Mouse (Mus musculus): ENCODE data around the gene Lhx4. TPM values are rescaled to one million over a fixed set of nuclear protein-coding genes. Genes with fewer than 3 reads are reported as not detected.

Gene Lhx4
- total and polyA plus RNA-seq, 3 experiments = not detected

DNA sequence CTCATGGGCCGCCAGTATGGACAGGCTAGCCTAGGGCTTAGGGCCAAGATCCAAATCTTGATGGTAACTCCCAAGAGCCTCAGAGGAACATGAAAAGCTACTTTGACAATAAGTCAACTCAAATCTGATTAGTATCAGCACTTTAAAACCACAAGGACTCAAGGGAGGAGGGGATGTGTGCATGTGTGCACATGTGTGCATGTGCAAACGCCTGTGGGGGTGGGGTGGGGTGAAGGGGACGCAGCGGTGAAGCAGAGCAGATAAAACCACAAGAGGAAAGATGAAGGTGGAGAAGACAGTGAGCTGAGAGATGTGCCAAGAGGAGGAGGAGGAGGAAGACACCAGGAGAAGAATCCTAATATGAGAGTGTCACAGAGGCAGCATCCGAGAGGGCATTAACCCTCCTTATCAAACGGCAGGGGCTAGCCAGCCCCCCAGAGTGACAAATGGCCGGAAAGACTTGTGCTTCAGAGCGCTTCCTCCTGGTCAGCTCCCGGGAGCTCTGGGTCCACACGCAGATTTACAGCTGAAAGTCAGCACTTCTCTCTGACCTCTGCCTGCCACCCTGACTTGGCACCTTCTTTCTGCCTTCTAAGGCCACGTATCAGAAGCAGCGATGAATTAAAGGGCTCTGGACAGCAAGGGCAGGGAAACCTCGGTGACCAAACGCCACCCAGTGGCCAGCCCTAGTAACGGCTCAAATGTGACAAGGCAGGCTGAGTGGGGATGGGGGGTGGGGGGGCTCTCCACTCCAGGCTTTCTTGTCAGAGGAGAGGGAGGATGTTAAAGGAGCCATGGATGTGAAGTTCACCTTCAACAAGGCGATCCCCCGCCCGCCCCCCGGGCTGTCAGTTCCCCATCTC lies 33.1 kb upstream of the Lhx4 start:
- Histone ChIP-seq H3K9ac (ENCODE audit: control insufficient read depth, low read depth, low read length, poor library complexity, severe bottlenecking) (no peak overlapping the region), H3K9me3 (replicated peaks; ENCODE audit: insufficient read depth, low read length) (no peaks in the 10 kb centered on the region), H3K4me1 (ENCODE audit: control insufficient read depth in 1 of 2, insufficient read depth in 2 of 2, low read length in 2 of 2) (peaks cover 0 to 11% of the 10 kb centered on the region in 2 experiments; a peak in 2 of 4 replicates), H3K4me3 (ENCODE audit: control insufficient read depth in 1 of 2, insufficient read depth in 1 of 2, low read depth in 2 of 2, low read length in 2 of 2) (no peak overlapping the region), H3K36me3 (ENCODE audit: control insufficient read depth in 1 of 2, insufficient read depth in 2 of 2, low read length in 2 of 2) (peaks cover 0 to 8% of the 10 kb centered on the region in 2 experiments; a peak in 2 of 4 replicates), H3K27ac (ENCODE audit: control insufficient read depth, low read depth, low read length) (no peak overlapping the region), H3K79me2 (ENCODE audit: control insufficient read depth, insufficient read depth, low read length, poor library complexity) (no peaks in the 10 kb centered on the region), H3K27me3 (ENCODE audit: control insufficient read depth in 1 of 2, insufficient read depth in 2 of 2, low read length in 2 of 2) (no peaks in the 10 kb centered on the region)
- peak; percentile 46 for DNase-seq (ENCODE audit: low read depth, low spot score)
- TF ChIP-seq ELF1 (IDR thresholded peaks at IDR 0.05; ENCODE audit: low read depth, low read length) (no peak), RAD21 (IDR thresholded peaks at IDR 0.05; ENCODE audit: low read depth, low read length) (peak; percentile 29), MEF2A (IDR thresholded peaks at IDR 0.05; ENCODE audit: extremely low read depth, insufficient replicate concordance, low read depth, low read length, poor library complexity, severe bottlenecking) (no peak), USF2 (IDR thresholded peaks at IDR 0.05; ENCODE audit: borderline replicate concordance in 1 of 2, insufficient read depth in 1 of 2, low read depth in 1 of 2, low read length in 2 of 2) (no peak), SIN3A (IDR thresholded peaks at IDR 0.05; ENCODE audit: low read length) (peak; percentile 37), TAL1 (IDR thresholded peaks at IDR 0.05; ENCODE audit: low read length) (no peak), MAFK (IDR thresholded peaks at IDR 0.05; ENCODE audit: borderline replicate concordance, low read depth, low read length) (no peak), HCFC1 (IDR thresholded peaks at IDR 0.05; ENCODE audit: low read depth, low read length) (no peak), TCF12 (IDR thresholded peaks at IDR 0.05; ENCODE audit: low read depth, low read length) (no peak), BHLHE40 (IDR thresholded peaks at IDR 0.05; ENCODE audit: borderline replicate concordance, low read depth, low read length) (peak; percentile 60; the same call in 1 of the 2 replicates), NELFE (IDR thresholded peaks at IDR 0.05; ENCODE audit: low read depth, low read length) (no peak), MYB (IDR thresholded peaks at IDR 0.05; ENCODE audit: low read depth, low read length) (no peak), MAX (IDR thresholded peaks at IDR 0.05; ENCODE audit: low read length) (no peak), KAT2A (conservative IDR thresholded peaks at IDR 0.05; ENCODE audit: low read depth, low read length) (no peak), GABPA (IDR thresholded peaks at IDR 0.05; ENCODE audit: low read depth, low read length) (no peak), ETS1 (IDR thresholded peaks at IDR 0.05; ENCODE audit: low read depth, low read length) (no peak), POLR2A (IDR thresholded peaks at IDR 0.05; ENCODE audit: control insufficient read depth in 1 of 2, insufficient read depth in 1 of 2, low read depth in 1 of 2, low read length in 2 of 2, poor library complexity in 1 of 2) (no peak), ZC3H11A (IDR thresholded peaks at IDR 0.05; ENCODE audit: low read depth, low read length) (no peak), POLR2AphosphoS5 (IDR thresholded peaks at IDR 0.05; ENCODE audit: borderline replicate concordance, low read depth, low read length) (no peak), ZNF384 (IDR thresholded peaks at IDR 0.05; ENCODE audit: low read depth, low read length) (no peak), ZMIZ1 (IDR thresholded peaks at IDR 0.05; ENCODE audit: low read depth, low read length) (no peak), ZKSCAN1 (IDR thresholded peaks at IDR 0.05; ENCODE audit: low read depth, low read length) (no peak), POLR2AphosphoS2 (IDR thresholded peaks at IDR 0.05; ENCODE audit: low read length) (no peak), NRF1 (IDR thresholded peaks at IDR 0.05; ENCODE audit: insufficient read depth, low read depth, low read length, poor library complexity, severe bottlenecking) (no peak), UBTF (IDR thresholded peaks at IDR 0.05; ENCODE audit: borderline replicate concordance, insufficient read depth, low read depth, low read length) (no peak), SMC3 (IDR thresholded peaks at IDR 0.05; ENCODE audit: low read depth, low read length) (peak; percentile 43), CHD1 (IDR thresholded peaks at IDR 0.05; ENCODE audit: low read depth, low read length) (no peak), RCOR1 (IDR thresholded peaks at IDR 0.05; ENCODE audit: low read depth, low read length) (no peak), USF1 (IDR thresholded peaks at IDR 0.05; ENCODE audit: low read depth, low read length) (no peak), TBP (IDR thresholded peaks at IDR 0.05; ENCODE audit: low read depth, low read length) (no peak), GATA1 (IDR thresholded peaks at IDR 0.05; ENCODE audit: low read depth, low read length) (peak; percentile 44), MXI1 (IDR thresholded peaks at IDR 0.05; ENCODE audit: low read depth, low read length) (0 out of 2 replicates have a peak, but pooled peaks have one; percentile 51), JUND (IDR thresholded peaks at IDR 0.05; ENCODE audit: low read depth, low read length) (no peak), CHD2 (IDR thresholded peaks at IDR 0.05; ENCODE audit: low read length) (no peak), MYC (IDR thresholded peaks at IDR 0.05; ENCODE audit: low read depth, low read length) (no peak), MAZ (IDR thresholded peaks at IDR 0.05; ENCODE audit: low read depth, low read length) (no peak)

All from MEL (cell line).